Mouse (Mus musculus): ENCODE data around the gene Gm10053. TPM values are rescaled to one million over a fixed set of nuclear protein-coding genes. Genes with fewer than 3 reads are reported as not detected.

Gm10053 gene
- polyA plus RNA-seq, 1 experiment: 63.3 TPM

GRCm38 (mm10) chr19:24899578-24900544, 24.4 kb downstream of the Gm10053 start:
- no peak for DNase-seq (ENCODE audit: low spot score)

GRCm38 (mm10) chr19:24900581-24901220, 25.2 kb downstream of the Gm10053 start, which contains the start of gene Foxd4:
Foxd4 (minus strand) TSS chr19:24901197.
- no peak for DNase-seq (ENCODE audit: low spot score)

DNA sequence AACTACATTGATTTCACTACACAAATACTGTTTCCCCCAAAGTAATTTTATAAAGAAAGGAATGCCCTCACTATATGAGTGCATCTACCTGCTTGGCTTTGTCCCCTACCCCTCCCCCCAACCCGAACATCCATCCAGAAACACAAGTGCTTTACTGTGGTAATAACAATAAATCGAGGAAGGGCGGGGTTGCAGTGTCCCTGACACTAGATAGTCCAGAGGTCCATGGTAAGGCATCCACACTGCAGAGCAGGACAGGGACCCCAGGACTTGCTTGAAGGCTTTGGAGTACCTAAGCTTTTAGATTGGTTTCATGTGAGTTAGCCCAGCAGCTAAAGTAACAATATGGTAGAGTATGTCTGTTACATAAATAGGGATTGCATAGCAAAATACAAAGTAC, 26.2 kb downstream of the Gm10053 start:
- no peak for DNase-seq (ENCODE audit: low spot score)

DNA sequence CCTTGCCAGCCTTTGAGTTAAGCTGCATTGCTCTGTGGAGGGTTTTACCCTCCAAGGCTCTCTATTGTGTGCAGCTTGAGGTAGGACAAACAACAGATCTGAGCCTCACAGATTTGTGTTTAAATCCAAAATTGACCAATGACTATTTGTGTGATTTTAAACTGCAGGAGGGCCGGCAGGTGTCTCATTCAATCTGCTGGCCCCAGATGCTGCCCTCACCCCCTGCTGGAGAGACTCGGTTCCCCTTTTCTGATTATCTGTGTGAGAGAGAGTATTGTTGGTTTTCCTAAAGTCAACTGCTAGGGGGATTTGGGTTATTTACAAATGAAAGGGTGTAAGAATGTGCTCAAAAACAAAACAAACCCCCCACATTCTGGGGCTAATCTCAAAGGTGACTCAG, 26.8 kb downstream of the Gm10053 start:
- DNase-seq (ENCODE audit: low spot score): no peak

- DNase-seq (ENCODE audit: low spot score): no peak
Measured at GRCm38 (mm10) chr19:24902821-24903220, 27.3 kb downstream of the Gm10053 start.

DNA sequence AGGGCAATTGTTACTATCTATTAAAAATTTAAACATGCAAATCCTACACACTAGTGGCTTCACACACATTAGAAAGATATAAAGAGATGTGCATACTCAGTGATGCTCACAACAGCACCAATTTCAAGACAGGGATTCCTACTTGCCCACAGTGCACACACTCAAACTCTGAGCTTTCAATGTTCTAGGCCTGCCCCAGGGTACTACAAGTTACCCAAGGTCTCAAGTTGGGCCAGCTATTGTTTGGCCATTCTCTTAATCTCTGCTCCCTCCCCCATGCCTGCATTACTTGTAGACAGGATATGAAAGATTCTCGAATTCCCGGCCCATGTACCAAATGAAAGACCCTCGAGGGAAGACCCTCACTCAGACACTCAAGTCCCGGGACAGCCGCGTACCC, 32.2 kb downstream of the Gm10053 start:
- DNase-seq (ENCODE audit: low spot score): no peak

DNA sequence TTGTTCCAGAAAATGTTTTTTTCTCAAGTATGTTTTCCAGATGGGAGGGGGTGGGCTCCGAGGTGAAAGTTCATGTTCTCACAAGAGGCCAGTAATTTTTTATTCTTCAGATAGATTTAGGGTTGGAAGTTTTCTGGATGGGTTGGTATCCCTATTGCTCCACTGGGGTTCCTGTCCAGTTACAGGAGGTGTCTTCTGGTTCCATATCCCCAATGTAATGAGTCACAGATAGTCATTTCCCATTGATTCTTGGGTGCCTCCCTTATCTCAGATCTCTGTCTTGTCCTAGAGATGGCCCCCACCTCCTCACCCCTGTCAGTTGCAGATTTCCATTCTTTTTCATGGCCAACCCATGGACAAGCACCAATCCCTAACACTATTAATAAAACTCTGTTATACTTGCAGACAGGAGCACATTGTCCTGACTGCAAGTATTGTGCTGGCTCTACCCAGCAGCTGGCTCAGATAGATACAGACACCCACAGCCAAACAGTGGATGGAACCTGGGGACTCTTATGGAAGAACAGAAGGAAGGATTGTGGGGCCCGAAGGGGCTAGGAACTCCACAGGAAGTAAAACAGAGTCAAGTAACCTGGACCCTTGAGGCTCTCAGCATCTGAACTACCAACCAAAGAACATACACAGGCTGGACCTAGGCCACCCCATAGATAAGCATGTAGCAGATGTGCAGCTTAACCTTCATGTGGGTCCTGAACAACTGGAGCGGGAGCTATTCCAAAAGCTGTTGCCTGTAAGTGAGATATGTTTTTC, 33.1 kb downstream of the Gm10053 start:
- no peak for DNase-seq (ENCODE audit: low spot score)

GRCm38 (mm10) chr19:24920866-24921265, 45.4 kb downstream of the Gm10053 start:
- no peak for DNase-seq (ENCODE audit: low spot score)

Other genes with a start within 250 kb of the Gm10053 start
- 1.3 and 1.5 TPM in 2 replicates for gene Tmem252, start 201.7 kb upstream of the Gm10053 start, polyA plus RNA-seq (2012; rRNA removed)
- 279 and 421 TPM in 2 replicates for gene Pgm5, start 13.8 kb upstream of the Gm10053 start, polyA plus RNA-seq (2012; rRNA removed)
- not detected in 2 replicates for gene Foxd4, start 25.5 kb downstream of the Gm10053 start, polyA plus RNA-seq (2012; rRNA removed)
- 12.2 and 13.7 TPM in 2 replicates for gene Cbwd1, start 85.9 kb downstream of the Gm10053 start, polyA plus RNA-seq (2012; rRNA removed)
- gene Dock8, start 123.8 kb downstream of the Gm10053 start, polyA plus RNA-seq (2012; rRNA removed): 28.4 and 29.7 TPM in 2 replicates

Data from urinary bladder, adult 2 months (tissue).